Mouse (Mus musculus) CH12.LX (cell line): ENCODE data around the gene Psip1. TPM values are rescaled to one million over a fixed set of nuclear protein-coding genes. Genes with fewer than 3 reads are reported as not detected.

Source experiments
- DNase-seq: peaks from one replicate; pipeline ENCODE4 v3.0.0-alpha.2; 2013; ENCODE audit errors: extremely low read depth
- H3K27ac ChIP-seq: 2 replicates; pipeline ENCODE4 v1.5.1; 2012; ENCODE audit warnings: low read depth, mild to moderate bottlenecking, control low read depth, moderate library complexity; ENCODE audit not compliant: insufficient read depth
- H3K27me3 ChIP-seq: replicated peaks from 2 replicates; pipeline ENCODE3; 2012; ENCODE audit warnings: inconsistent platforms
- H3K36me3 ChIP-seq, 2 experiments: replicated peaks in 1 of 2; 2 replicates each; pipeline versions ENCODE3 to v1.6.1; 2012; ENCODE audit warnings: inconsistent platforms in 1 of 2, low read length in 1 of 2, mild to moderate bottlenecking in 1 of 2, mixed read lengths in 1 of 2, moderate library complexity in 1 of 2; ENCODE audit not compliant: control insufficient read depth in 1 of 2, insufficient read depth in 1 of 2
- H3K4me1 ChIP-seq, 2 experiments: 2 replicates each; pipeline ENCODE4 v1.6.1; 2012; ENCODE audit warnings: inconsistent platforms in 1 of 2, moderate library complexity in 1 of 2; ENCODE audit not compliant: insufficient read depth in 2 of 2, control insufficient read depth in 1 of 2
- H3K4me2 ChIP-seq: 2 replicates; pipeline ENCODE4 v1.6.1; 2012; ENCODE audit warnings: low read depth, mild to moderate bottlenecking, control low read depth; ENCODE audit not compliant: poor library complexity, insufficient read depth, severe bottlenecking
- H3K4me3 ChIP-seq, 3 experiments: fragments of 150-350 bp in 1 of 3; sonication (generic) in 1 of 3; replicated peaks in 1 of 3; 2 replicates each; pipeline versions ENCODE3 to v1.5.1; 2011 to 2012; ENCODE audit warnings: low read depth in 2 of 3, low read length in 2 of 3, mild to moderate bottlenecking in 2 of 3, moderate library complexity in 2 of 3, control low read depth in 1 of 3, improper control_type of control experiment in 1 of 3, inconsistent platforms in 1 of 3, mixed read lengths in 1 of 3; ENCODE audit not compliant: poor library complexity in 1 of 3
- H3K79me2 ChIP-seq: replicated peaks from 2 replicates; pipeline ENCODE4 v1.6.1; 2012; ENCODE audit warnings: mild to moderate bottlenecking, moderate library complexity; ENCODE audit not compliant: control insufficient read depth, poor library complexity, insufficient read depth, severe bottlenecking; ENCODE audit errors: extremely low read depth
- H3K9ac ChIP-seq: 2 replicates; pipeline ENCODE4 v1.6.1; 2012; ENCODE audit warnings: low read depth, mild to moderate bottlenecking, control low read depth, moderate library complexity; ENCODE audit not compliant: insufficient read depth
- H3K9me3 ChIP-seq: replicated peaks from 2 replicates; pipeline ENCODE3; 2012; ENCODE audit warnings: low read length, inconsistent platforms, mixed read lengths
- BHLHE40 ChIP-seq: IDR thresholded peaks from 2 replicates; pipeline ENCODE4 v1.6.1; 2011; ENCODE audit warnings: mild to moderate bottlenecking, low read depth, low read length, improper control_type of control experiment
- CHD1 ChIP-seq: IDR thresholded peaks from 2 replicates; pipeline ENCODE4 v1.6.1; 2012; ENCODE audit warnings: low read depth, low read length, improper control_type of control experiment, inconsistent platforms
- CTCF ChIP-seq, 2 experiments: IDR thresholded peaks in 1 of 2; conservative IDR thresholded peaks in 1 of 2; 2 replicates each; pipeline ENCODE4 v1.5.1; 2011 to 2012; ENCODE audit warnings: low read depth in 2 of 2, low read length in 2 of 2, improper control_type of control experiment in 1 of 2, inconsistent platforms in 1 of 2, mild to moderate bottlenecking in 1 of 2, moderate library complexity in 1 of 2
- E2F4 ChIP-seq: IDR thresholded peaks from 2 replicates; pipeline ENCODE4 v1.6.1; 2011; ENCODE audit warnings: low read depth, low read length, improper control_type of control experiment; ENCODE audit not compliant: insufficient replicate concordance
- ELF1 ChIP-seq: IDR thresholded peaks from 2 replicates; pipeline ENCODE4 v1.6.1; 2014; ENCODE audit warnings: low read depth, mild to moderate bottlenecking, inconsistent platforms, low read length, improper control_type of control experiment
- JUN ChIP-seq: IDR thresholded peaks from 2 replicates; pipeline ENCODE4 v1.6.1; 2011; ENCODE audit warnings: low read depth, mild to moderate bottlenecking, low read length, improper control_type of control experiment, moderate library complexity; ENCODE audit not compliant: insufficient read depth
- KAT2A ChIP-seq: IDR thresholded peaks from 2 replicates; pipeline ENCODE4 v1.6.1; 2012; ENCODE audit warnings: low read length, improper control_type of control experiment, inconsistent platforms; ENCODE audit not compliant: insufficient replicate concordance
- MAFK ChIP-seq: IDR thresholded peaks from 2 replicates; pipeline ENCODE4 v1.6.1; 2011; ENCODE audit warnings: low read length, improper control_type of control experiment; ENCODE audit not compliant: insufficient replicate concordance
- MAX ChIP-seq: IDR thresholded peaks from 2 replicates; pipeline ENCODE4 v1.6.1; 2011; ENCODE audit warnings: low read length, improper control_type of control experiment
- MEF2A ChIP-seq: IDR thresholded peaks from 2 replicates; pipeline ENCODE4 v1.6.1; 2014; ENCODE audit warnings: low read depth, mild to moderate bottlenecking, inconsistent platforms, low read length, improper control_type of control experiment, borderline replicate concordance
- NELFE ChIP-seq: IDR thresholded peaks from 2 replicates; pipeline ENCODE4 v1.6.1; 2011; ENCODE audit warnings: low read depth, low read length, improper control_type of control experiment
- NRF1 ChIP-seq: IDR thresholded peaks from 2 replicates; pipeline ENCODE4 v1.6.1; 2014; ENCODE audit warnings: low read depth, mild to moderate bottlenecking, inconsistent platforms, low read length, improper control_type of control experiment, moderate library complexity
- POLR2AphosphoS2 ChIP-seq: IDR thresholded peaks from 2 replicates; pipeline ENCODE4 v1.6.1; 2011; ENCODE audit warnings: low read depth, low read length, improper control_type of control experiment
- SMC3 ChIP-seq: IDR thresholded peaks from 2 replicates; pipeline ENCODE4 v1.6.1; 2011; ENCODE audit warnings: low read depth, low read length, improper control_type of control experiment
- UBTF ChIP-seq: IDR thresholded peaks from 2 replicates; pipeline ENCODE4 v1.6.1; 2012; ENCODE audit warnings: low read depth, mild to moderate bottlenecking, inconsistent platforms, low read length, improper control_type of control experiment, moderate library complexity
- USF1 ChIP-seq: IDR thresholded peaks from 2 replicates; pipeline ENCODE4 v1.6.1; 2014; ENCODE audit warnings: low read depth, mild to moderate bottlenecking, inconsistent platforms, low read length, improper control_type of control experiment
- USF2 ChIP-seq: conservative IDR thresholded peaks from 2 replicates; pipeline ENCODE4 v1.6.1; 2011; ENCODE audit warnings: low read depth, low read length, improper control_type of control experiment
- ZC3H11A ChIP-seq: IDR thresholded peaks from 2 replicates; pipeline ENCODE4 v1.6.1; 2012; ENCODE audit warnings: low read depth, mild to moderate bottlenecking, inconsistent platforms, low read length, improper control_type of control experiment
- dilution Hi-C: fragments of 300-500 bp; cut with MboI; formaldehyde crosslinking; loops from 2 replicates; pipeline ENCODE4 v1.14.3; 2020; ENCODE audit warnings: low sequenced_read_pairs; ENCODE audit not compliant: extremely low pct_unique_long_range_greater_than_20kb, extremely low pct_ligation_motif_present
- in situ Hi-C: fragments of 300-500 bp; cut with MboI; formaldehyde crosslinking; loops from 3 replicates; pipeline ENCODE4 v1.14.3; 2019; ENCODE audit warnings: low sequenced_read_pairs, low pct_ligation_motif_present, low pct_unique_long_range_greater_than_20kb, mixed read lengths
- polyA plus RNA-seq: library from polyadenylated mRNA; unstranded; fragments of >175 nt; gene quantifications from 2 replicates; pipeline ENCODE4 v1.2.1, GENCODE M21; 2012; ENCODE audit warnings: low read depth; ENCODE audit not compliant: insufficient read length
- total RNA-seq, 2 experiments: library from RNA; depleted of rRNA; stranded (reverse); fragments of 300-350 nt in 1 of 2; fragments of >200 nt in 1 of 2; gene quantifications; 2 replicates each; pipeline ENCODE4 v1.2.3; 2012 to 2014

The Psip1 gene
- total and polyA plus RNA-seq, 3 experiments = 61.7 to 157 (median 107) TPM

DNA sequence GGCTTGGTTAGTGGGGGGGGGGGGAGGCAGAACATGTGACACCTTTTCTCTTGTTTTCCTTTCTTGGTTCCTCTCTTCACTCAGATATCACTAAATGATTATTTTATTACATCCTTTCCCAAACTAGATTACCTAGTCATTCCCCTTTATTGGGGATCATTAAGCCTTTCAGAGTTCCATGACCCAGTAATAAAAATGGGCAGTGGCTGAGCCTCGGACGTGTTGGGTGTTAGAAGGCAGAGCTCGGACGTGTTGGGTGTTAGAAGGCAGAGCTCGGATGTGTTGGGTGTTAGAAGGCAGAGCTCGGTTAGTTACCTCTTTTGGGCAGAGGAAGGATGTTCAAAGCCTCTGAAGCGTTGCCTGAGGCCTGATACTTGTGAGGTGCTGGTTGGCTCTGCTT, 47.8 kb upstream of the Psip1 start:
- no peak overlapping the region for H3K27ac ChIP-seq
- DNase-seq = no peak
- no peaks in the 10 kb centered on the region for H3K9me3 ChIP-seq
- H3K79me2 ChIP-seq = no peaks in the 10 kb centered on the region
- no peaks in the 10 kb centered on the region for H3K4me1 ChIP-seq
- H3K36me3 ChIP-seq = peaks cover 0 to 9% of the 10 kb centered on the region in 2 experiments
- H3K27me3 ChIP-seq = no peaks in the 10 kb centered on the region
- no peak overlapping the region for H3K4me2 ChIP-seq
- dilution Hi-C loops (no loop called here), in situ Hi-C loops (loop anchor here (5.0 kb wide), 1 partner anchor 33 kb away; no protein-coding TSS in a partner anchor)
- H3K4me3 ChIP-seq = no peak overlapping the region
- no peak overlapping the region for H3K9ac ChIP-seq
- no peak for TF ChIP-seq MAX
- TF ChIP-seq USF1 = no peak
- no peak for TF ChIP-seq KAT2A
- TF ChIP-seq NRF1 = no peak
- TF ChIP-seq BHLHE40 = no peak
- TF ChIP-seq CHD1 = no peak
- TF ChIP-seq NELFE = no peak
- no peak for TF ChIP-seq POLR2AphosphoS2
- no peak for TF ChIP-seq MEF2A
- TF ChIP-seq E2F4 = no peak
- no peak for TF ChIP-seq JUN
- TF ChIP-seq ELF1 = no peak
- TF ChIP-seq USF2 = no peak
- no peak for TF ChIP-seq UBTF
- TF ChIP-seq ZC3H11A = no peak
- TF ChIP-seq SMC3 = no peak

- dilution Hi-C loops (no loop called here), in situ Hi-C loops (loop anchor here (5.0 kb wide), 1 partner anchor 34 kb away; no protein-coding TSS in a partner anchor)
- no peak overlapping the region for H3K4me2 ChIP-seq
- peaks cover 0 to 9% of the 10 kb centered on the region in 2 experiments for H3K36me3 ChIP-seq
- H3K79me2 ChIP-seq = no peaks in the 10 kb centered on the region
- H3K9me3 ChIP-seq = no peaks in the 10 kb centered on the region
- TF ChIP-seq MAFK = no peak
- TF ChIP-seq CTCF (conservative IDR thresholded peaks at IDR 0.05 in 1 of 2, IDR thresholded peaks at IDR 0.05 in 1 of 2; ENCODE audit: low read depth in 2 of 2, low read length in 2 of 2) = peak in 1 of 2 experiments; percentile 43; a peak in 1 of 4 replicates
- TF ChIP-seq SMC3 = peak; percentile 12; the same call in 1 of the 2 replicates
- peak; percentile 2 for DNase-seq
- H3K9ac ChIP-seq = no peak overlapping the region
- no peak overlapping the region for H3K27ac ChIP-seq
- H3K4me3 ChIP-seq = no peak overlapping the region
- H3K27me3 ChIP-seq = no peaks in the 10 kb centered on the region
- H3K4me1 ChIP-seq = no peaks in the 10 kb centered on the region
Measured at GRCm38 (mm10) chr4:83533168-83533911, 47.1 kb upstream of the Psip1 start.
